Mouse (Mus musculus) left cerebral cortex, postnatal 10 days (tissue): Measurements from ENCODE around the gene Rbm18. TPM values are rescaled to one million over a fixed set of nuclear protein-coding genes. Genes with fewer than 3 reads are reported as not detected.

Source experiments
- DNase-seq, 2 experiments: peaks; one replicate each; pipeline ENCODE4 v3.0.0; 2021 to 2022; ENCODE audit warnings: low spot score in 2 of 2, mixed read lengths in 1 of 2; ENCODE audit errors: extremely low spot score in 1 of 2
- intact Hi-C: fragments of 180-260 bp; cut with DNase I; formaldehyde crosslinking; loops from one replicate; pipeline ENCODE4 v1.15.1; 2025
- total RNA-seq, 2 experiments: library from RNA; stranded (reverse); gene quantifications; 2 replicates each; pipeline ENCODE4 v1.2.3; 2021

Gene Rbm18
- total RNA-seq, 2 experiments from 2014 or later: 53.4 to 54.7 TPM

DNA sequence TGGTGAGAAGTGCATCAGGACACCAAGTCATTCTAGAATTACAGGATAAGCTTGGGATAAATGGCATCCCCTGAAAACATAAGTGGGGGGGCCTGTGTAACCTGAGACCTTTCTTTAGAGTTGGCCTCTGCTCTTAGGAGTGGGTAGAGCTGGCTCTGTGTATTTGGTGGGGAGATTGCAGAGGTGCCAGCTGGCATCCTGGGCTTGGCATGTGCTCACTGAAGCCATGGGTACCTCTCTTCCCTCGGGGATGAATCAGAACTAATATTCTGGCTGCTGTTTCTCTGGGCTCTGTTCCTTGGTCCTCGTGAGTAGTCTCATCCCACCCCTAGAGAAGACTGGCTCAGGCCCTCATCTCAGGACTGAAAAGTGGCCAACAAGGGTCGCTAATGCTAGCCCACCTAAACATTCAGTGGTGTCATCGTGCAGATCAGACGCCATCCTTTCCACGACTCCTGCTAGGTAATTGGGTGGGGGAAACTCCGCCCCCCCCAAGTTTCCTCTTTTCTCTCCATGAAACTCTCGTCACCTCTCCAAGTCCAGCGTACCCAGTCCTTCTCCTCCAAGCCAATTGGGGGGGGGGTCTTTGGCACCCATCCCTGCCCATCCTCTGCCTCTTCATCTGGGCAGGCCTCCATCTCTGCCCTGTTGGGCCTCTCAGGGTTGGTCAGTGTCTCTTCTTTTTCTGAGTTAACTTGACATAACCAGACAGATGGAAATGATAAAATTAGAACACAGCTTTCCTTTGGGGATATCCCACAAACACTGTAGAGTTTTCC lies 53.6 kb downstream of the Rbm18 start:
- intact Hi-C loops: no loop called here
- DNase-seq: no peak

DNA sequence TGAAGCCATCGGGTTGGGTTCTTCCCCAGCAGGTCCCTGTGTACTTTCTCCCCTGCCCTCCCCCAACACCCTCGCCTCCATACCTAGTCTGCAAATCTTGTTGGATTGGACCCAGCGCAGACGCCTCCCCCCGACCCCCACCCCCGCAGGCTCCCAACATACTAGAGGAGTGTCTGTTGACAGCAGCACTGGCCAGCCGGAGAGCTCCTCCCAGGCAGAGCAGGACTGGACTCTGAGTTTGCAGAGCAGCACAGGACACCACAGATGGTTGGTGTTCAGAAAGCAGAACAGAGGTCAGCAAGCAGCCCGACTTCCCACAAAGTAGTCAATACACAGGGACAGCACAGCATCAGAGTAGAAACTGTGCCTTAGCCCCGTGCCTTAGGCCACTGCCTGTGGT lies 55.1 kb downstream of the Rbm18 start:
- DNase-seq: no peak
- intact Hi-C loops: no loop called here

DNA sequence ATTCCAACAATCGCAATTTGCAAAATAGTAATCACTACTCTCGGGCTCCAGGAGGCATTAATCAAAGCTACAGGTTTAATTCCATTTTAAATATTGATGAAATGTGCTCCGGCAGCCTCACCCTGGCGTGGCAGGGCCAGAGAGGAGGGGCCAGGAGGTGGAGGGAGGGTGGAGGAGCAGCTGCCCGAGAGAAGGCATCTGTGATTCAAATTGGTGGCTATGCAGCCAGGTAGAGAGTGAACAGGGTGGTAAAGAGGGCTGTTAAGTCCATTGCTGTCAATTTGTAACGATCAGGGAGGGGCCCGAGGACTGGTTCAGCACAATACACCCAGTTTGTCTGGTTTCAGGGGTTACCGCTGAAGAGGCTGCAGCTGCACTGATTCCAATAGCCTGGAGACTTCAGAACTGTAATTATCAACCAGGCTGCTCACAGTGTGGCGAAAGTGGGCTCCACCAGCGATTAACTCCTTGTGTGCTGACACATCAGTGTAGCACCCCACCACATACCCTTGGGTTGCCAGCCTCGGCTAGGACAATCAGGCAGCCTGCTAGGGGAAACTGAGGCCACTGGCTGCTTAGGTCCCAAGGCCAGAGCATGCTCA lies 59.3 kb downstream of the Rbm18 start:
- intact Hi-C loops: no loop called here
- DNase-seq: no peak

DNA sequence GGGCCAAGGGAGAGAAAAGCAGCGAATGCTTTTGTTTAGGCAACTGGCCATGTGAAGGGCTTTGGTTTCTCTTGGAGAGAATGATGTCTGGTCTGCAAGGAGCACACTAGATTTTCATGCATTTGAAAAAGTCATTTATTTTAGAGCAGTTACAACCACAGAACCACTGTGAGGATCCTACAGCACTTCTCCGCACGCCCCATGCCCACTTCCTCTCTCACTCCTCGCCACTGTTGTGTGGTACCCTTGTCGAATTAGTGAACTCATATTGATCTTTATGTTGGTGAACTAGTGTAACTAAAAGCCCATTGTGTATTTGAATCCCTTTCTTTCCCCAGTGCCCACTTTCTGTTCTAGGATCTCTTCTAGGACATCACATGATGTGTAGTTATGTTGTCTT lies 61.4 kb downstream of the Rbm18 start:
- intact Hi-C loops: no loop called here
- DNase-seq: no peak

DNA sequence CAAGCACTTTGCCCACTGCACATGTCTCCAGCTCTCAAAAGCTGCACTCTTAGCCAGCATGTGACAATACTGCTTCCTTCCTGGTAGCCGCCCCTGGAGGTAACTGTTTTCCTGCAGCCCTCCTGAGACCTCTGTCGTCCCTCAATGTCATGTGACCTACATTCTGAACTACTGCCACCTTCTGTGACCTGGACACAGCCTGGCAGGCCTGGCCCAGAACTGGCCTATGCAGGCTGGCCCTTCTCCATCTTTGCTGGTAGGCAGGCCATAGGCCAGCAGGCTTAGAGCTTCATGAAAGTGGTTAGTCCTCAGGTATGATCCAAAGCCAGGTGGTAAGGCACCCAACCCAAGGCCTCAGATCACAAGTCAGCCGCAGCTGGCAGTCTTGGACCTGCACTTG lies 62.8 kb downstream of the Rbm18 start:
- intact Hi-C loops: no loop called here

DNA sequence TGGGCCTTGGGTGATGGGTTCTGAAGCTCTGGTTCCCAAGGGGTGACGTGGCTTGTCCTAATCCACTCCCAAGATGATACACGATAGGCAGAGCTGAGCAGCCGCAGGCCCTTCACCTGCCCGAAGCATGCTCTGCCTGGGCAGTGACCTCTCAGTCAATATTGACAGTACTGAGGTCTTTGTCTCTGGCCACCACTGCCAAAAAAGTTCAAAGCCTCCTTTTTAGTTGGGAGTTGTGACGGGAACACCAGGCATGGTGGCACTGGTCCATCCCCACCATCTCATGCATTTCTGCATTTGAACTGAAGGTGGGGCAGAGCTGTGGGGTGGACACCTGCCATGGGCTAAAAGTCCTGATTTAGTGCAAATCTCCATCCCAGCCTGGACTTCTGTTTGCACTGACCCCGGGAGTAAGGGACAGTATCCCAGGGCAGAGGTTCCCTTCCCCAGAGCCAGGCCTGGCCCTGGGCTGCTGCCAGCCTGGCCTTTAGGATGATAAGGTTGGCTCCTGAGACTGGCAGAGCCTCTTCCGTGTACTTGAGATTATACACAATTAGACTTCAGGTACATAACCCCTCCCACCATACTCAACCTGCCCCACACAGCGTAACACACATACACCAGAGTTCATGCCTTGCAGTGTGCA lies 64.8 kb downstream of the Rbm18 start:
- intact Hi-C loops: no loop called here
- no peak for DNase-seq

More for the DNA sequence above, 62.8 kb downstream of the Rbm18 start:
- DNase-seq: no peak

DNA sequence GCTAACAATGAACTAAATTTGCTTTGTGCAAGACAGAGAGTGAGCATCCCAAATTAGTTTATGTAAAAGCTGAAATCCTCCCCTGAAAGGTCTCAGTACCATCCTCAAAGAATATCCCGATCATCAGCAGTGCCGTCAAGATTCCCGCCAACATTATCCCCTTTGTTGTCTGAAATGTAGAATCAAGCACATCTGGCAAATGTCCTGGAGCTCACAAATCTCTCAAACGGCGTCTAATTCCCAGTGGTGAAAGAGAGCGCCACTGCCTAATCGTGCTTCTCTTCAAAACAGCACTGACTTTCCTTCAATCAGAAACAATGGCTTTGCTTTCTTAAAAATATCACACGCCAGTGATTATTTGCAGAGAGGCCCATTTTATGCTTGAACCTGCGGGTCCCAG lies 69.4 kb downstream of the Rbm18 start:
- no peak for DNase-seq
- intact Hi-C loops: no loop called here

Other genes starting within 250 kb of the Rbm18 start
- 10 to 100 TPM; 16.1 to 16.3 TPM for gene Ttll11, start 156.9 kb downstream of the Rbm18 start, total RNA-seq
- gene Ndufa8, start 87.4 kb downstream of the Rbm18 start, total RNA-seq: 100 to 1,000 TPM; 167 to 177 TPM
- 1 to 10 TPM; 1.0 to 1.6 TPM for gene Morn5, start 87.3 kb downstream of the Rbm18 start, total RNA-seq
- gene Lhx6, start 31.4 kb downstream of the Rbm18 start, total RNA-seq: 10 to 100 TPM; 26.1 to 29.5 TPM
- gene Mrrf, start 384 bp downstream of the Rbm18 start, total RNA-seq: 10 to 100 TPM; 16.1 to 17.3 TPM
- 10 to 100 TPM; 11.8 to 13.0 TPM for gene Ptgs1, start 93.7 kb upstream of the Rbm18 start, total RNA-seq
- gene Olfr338, start 236.7 kb upstream of the Rbm18 start, total RNA-seq: not detected